Mouse (Mus musculus) cerebellum, postnatal 36 days (tissue): Measurements from ENCODE around the gene Atp9a.

Experiments
- DNase-seq, 2 experiments: peaks; one replicate each; pipeline ENCODE4 v3.0.0; 2021 to 2022; ENCODE audit warnings: mixed read lengths in 2 of 2

Atp9a gene

GRCm38 (mm10) chr2:168634881-168635280 lies 107.3 kb downstream of the Atp9a start:
- no peak for DNase-seq

GRCm38 (mm10) chr2:168633301-168633816 lies 108.8 kb downstream of the Atp9a start:
- no peak for DNase-seq

DNA sequence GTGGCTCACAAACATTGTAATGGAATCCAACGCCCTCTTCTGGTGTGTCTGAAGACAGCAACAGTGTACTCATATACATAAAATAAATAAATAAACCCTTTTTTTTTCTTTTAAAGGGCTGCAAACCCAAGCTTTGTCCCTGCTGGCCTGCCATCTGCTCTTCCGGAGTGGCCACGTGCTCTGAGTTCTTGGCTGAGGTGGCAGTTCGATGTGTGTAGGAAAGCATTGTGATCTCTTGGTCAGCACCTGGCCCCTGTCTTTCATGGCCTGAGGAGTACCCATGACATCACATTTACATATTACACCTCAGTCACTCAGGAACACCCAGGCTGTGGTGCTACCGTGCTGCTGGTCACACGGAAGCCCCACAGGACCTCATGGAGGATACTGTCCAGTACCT lies 109.7 kb downstream of the Atp9a start:
- DNase-seq: peak; percentile 24 to 30

DNA sequence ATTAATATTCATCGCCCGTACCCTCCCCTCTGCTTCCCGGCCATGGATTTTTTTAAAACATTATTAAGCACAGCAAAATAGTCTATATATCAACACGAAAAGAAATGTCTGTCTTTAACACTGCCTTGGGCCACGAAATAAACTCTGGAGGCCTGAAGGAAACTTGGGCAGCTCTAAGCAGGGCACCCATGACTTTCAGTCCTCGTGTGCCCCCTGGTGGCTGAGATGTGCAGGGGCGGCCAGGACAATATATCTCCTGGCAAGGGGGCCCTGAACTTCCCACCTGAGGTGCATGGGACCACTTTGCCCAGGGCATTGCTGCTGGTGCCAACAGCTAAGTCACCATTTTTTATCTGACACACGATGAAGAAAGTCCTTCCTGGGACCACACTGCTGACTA lies 113.4 kb downstream of the Atp9a start:
- peak; percentile 79 to 80 for DNase-seq

DNA sequence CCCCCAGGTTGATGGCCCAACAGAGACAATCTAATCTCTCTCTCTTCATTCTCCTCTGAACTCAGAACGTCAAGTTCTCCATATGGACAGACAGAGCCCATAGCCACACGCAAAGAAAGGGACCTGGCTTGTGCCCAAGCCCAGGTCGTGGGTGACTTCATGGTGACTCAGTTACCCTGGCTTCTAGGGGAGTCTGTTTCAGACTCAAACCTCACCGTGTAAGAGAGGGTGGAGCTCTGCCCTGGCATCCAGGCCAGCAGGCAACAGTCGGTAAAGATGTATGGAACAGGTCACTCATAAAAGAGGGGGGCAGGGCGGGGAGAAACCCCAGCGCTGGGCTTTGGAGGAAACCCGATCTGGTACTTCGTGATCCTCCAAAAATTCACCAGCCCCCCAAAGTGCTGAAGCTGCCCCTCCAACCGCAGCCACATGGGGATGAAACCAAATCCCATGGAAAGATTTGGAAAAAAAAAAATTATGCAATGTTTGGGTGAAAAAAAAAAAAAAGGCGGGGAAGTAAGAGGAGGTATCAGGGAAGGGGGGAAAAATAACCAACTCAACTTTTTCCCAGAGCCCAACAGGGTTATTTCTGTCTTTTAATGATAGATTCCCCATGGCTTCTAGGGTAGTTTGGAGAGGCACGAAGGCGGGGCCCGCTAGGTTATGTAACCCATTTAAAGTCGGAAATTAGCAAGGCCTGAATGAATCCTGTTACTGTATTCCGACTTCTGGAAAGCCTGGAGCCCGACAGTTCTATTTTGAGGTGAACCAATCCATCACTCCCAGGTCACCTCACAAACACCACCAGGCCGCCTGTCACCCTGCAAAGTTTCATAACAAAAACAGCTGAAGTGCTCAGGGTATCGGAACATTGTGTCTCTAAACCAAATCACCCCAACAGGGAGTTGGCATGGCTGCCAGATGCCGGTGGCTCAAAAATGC lies 114.1 kb downstream of the Atp9a start:
- DNase-seq: no peak

DNA sequence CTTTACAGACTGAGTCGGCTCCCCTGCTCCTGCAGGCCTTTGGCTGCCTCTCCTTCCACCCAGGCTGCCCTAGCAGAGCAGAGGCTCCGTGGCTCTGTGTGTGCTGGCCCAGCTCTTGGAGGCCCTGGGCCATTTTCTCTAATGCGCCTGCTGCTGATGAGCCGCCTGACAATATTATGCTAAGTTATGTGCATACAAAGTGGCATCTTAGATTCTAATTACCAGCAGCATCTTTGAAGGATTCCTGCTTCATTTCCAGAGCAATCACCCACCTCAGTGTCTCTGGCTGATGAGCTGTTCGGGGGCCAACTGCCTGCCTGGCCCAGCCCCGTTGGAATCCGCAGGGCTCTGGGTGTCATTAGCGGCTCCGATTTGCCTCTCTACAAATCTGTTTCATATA lies 115.8 kb downstream of the Atp9a start:
- DNase-seq: no peak

DNA sequence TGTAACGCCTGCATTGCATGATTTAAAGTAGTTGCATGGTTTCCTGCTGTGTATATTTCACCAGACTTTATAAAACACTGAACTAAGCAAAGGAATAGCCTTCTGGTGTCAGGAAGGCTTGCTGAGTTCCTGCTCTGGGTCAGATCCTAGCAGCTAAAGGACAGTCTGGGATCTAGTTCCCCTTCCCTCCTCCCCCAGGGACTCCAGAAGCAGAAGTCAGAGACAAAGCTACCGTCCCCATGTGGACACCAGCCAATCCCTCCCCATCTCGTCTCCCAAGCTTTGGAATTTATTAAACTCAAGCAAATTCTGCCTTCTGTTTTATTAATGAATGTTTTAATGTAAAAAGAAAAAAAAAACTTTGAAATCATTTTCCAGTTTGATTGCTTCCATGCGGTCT lies 117.1 kb downstream of the Atp9a start:
- DNase-seq: no peak

- DNase-seq: no peak
Measured at GRCm38 (mm10) chr2:168621111-168621802, 121.0 kb downstream of the Atp9a start.

- no peak for DNase-seq
Measured at GRCm38 (mm10) chr2:168618205-168618717, 123.9 kb downstream of the Atp9a start.

- peak in 1 of 2 experiments; percentile 39 for DNase-seq
Measured at GRCm38 (mm10) chr2:168615160-168615559, 127.0 kb downstream of the Atp9a start.

- DNase-seq: no peak
Measured at GRCm38 (mm10) chr2:168614170-168614872, 127.9 kb downstream of the Atp9a start.

DNA sequence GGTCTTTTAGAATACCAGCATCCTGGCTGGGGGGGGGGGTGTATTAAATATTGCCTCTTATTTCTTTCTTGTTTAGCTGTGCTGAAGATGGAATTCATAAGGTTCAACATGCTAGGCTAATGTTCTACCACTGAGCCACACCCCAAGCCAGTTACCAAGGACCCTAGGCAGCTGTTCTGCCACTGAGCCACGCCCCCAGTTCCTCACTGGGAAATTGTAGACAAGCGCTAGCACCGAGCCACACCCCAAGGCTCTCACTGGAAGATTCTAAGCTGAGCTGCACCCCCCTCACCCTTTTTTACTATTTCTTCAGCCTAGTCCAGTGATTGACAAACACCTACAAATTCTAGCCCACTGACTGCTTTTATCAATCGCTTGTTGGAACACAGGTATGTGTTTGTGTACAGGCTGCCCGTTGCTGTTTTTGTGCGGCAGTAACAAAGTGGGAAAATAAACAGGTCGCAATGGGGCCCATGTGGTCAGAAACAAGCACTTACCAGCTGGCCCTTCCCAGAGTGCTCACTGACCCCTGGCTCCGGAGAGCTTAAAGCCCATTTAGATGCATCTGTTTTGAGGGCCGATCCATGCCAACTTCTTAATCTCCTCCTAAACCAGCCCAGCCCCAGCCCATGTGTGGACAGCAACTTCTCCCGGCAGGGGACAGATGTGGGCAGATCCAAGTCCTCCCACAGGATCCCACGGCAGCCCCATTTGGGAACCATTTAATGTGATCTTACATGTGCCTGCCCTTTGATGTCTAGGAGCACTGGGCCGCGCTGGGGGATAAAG lies 128.9 kb downstream of the Atp9a start:
- no peak for DNase-seq

- peak in 1 of 2 experiments; percentile 33 for DNase-seq
Measured at GRCm38 (mm10) chr2:168610941-168611340, 131.3 kb downstream of the Atp9a start.

- DNase-seq: no peak
Measured at GRCm38 (mm10) chr2:168609653-168610248, 132.5 kb downstream of the Atp9a start.

DNA sequence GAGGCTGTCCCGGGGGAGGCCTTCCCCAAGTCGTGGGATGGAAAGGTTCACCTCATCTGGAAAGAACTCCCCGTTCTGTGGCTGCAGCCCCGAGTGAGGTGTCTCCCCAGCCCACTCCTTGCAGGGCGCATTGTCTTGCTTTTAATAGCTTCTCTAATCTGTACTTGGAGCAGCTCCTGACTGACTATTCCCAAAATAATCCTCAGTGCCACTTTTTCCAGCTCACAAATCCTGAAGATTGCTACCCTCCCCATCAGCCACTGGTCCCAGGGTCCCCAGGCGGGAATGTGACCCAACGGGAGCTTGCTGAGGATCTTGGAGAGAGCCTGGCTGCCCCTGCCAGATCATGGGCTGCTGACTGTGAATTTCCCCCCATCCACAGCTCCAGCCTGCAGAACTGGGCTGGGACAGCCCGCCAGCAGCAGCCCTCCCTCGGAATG lies 134.1 kb downstream of the Atp9a start:
- DNase-seq: no peak

DNA sequence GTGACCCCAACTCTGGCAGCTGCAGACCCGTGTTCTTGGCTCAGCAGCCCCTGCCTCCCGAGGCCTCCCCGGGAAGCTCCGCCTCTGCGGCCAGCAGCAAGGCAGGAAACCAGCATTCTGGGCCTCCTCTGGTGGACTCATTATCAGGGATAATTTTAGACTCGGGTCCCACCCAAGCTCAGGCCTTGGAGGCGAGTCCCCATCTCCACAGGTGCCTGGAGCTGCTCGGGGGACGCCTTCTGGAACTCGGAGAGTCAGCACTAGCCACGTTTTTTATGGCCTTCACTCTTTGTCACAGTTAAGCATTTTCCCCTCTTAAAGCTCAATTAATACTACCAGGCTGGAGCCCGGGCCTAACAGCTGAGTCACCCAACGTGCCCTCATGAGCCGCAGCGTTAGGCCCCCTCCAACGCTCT lies 137.5 kb downstream of the Atp9a start:
- DNase-seq: no peak

DNA sequence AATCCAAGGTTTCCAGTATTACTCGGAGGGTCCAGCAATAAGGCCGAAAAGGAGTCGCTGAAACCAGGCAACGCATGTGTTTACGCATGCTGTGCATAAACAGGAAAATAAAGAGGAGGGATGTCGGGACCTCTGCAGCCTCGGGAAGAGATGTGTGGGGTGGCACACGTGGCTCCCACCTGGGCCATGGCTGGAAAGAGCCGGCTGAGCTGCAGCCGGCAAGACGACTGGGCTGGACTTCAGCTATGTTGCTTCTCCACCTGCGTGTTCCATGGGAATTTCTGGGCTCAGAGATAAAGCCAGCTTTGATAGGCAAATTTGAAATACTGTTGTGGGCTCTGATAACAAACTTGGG lies 139.8 kb downstream of the Atp9a start:
- DNase-seq: no peak

DNA sequence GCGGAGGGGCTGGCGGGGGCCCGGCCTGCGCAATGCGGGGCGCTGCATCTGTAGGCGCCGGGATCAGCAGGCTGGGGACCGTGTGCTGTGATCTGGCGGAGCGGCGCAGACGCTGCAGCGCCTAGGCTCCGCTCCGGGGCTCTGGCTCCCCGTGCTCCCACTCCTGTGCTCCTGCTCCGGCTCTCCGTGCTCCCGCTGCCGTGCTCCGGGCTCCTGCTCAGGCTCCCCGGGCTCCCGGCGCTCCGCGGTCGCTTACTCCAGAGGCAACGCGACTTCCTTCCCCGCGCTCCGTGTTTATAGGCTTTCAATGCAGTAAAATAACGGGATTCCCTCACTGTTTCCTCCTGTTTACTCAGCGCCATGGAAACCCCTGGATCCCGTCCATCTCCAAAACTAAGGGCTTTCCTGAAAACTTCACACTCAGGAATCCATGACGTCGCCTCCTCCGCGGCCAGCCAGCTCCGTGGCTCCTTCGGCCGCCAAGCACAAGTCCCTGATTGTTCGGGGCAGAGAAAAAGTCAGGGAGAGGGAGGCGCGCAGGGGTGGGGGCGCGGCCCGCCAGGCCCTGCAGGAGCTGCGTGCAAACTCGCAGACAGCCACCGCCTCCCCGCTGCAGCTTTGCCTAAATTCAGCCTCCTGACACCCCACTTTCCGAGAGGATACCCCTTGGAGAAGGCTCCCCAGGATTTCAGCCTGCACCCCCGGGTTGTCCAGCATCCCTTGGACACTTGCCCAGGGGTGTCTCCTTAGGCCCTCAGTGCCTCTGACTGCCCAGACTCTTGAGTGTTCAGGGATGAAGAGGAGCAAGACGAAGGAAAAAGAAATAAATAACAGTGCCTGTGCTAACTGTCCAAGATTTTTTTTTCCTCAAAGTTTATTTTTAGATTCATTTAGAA lies 140.5 kb downstream of the Atp9a start, which contains the start of gene Nfatc2:
Gene Nfatc2, minus strand, starts transcription at position 167 of the 896 bp plus-strand sequence.
- peak; percentile 49 to 54 for DNase-seq

DNA sequence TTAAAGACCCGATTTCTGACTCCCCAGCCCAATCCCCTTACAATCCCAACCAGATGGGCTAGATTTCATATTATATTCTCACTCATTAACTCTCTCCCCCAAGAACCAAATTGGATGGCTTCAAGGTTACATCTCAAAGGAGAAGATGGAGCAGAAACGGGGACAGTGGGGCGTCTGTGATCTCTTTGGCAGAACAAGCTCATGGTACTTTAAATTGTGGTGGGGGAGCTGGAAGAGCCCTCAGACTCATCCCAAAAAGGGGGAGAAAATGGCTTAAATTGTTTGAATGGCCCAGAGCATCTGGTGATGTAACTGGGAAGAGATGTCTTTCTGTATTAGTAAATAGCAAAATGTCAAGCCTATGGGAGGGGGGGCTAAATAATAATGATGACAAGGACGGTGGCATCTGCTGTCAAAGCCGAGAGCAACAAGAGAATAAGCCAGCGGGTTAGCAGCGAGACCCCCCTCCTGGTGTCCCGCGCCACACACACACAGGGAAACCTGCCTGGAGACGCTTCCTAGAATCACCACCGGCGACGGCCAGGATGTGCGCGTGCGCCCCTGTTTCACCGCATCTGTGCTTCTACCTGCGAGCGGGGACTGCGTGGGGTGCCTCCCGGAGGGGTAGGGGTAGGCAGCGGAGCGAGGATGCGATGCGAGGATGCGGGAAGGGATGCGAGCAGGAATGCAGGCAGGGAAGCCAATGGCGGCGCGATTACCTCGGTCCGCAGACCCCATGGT lies 141.3 kb downstream of the Atp9a start:
- DNase-seq: peak; percentile 45 to 48

- no peak for DNase-seq
Measured at GRCm38 (mm10) chr2:168595693-168596092, 146.5 kb downstream of the Atp9a start.
